Mouse (Mus musculus) ovary, postnatal 36 days (tissue): ENCODE results near the gene Hic2.
A peak's percentile ranks its signal among the peaks of the same experiment; 100 is the strongest.

Experiments
- DNase-seq: peaks from one replicate; pipeline ENCODE4 v3.0.0; 2022; ENCODE audit warnings: low spot score, mixed read lengths

Gene Hic2

GRCm38 (mm10) chr16:17276164-17277151 lies 43.1 kb downstream of the Hic2 start:
- DNase-seq = peak; percentile 93

DNA sequence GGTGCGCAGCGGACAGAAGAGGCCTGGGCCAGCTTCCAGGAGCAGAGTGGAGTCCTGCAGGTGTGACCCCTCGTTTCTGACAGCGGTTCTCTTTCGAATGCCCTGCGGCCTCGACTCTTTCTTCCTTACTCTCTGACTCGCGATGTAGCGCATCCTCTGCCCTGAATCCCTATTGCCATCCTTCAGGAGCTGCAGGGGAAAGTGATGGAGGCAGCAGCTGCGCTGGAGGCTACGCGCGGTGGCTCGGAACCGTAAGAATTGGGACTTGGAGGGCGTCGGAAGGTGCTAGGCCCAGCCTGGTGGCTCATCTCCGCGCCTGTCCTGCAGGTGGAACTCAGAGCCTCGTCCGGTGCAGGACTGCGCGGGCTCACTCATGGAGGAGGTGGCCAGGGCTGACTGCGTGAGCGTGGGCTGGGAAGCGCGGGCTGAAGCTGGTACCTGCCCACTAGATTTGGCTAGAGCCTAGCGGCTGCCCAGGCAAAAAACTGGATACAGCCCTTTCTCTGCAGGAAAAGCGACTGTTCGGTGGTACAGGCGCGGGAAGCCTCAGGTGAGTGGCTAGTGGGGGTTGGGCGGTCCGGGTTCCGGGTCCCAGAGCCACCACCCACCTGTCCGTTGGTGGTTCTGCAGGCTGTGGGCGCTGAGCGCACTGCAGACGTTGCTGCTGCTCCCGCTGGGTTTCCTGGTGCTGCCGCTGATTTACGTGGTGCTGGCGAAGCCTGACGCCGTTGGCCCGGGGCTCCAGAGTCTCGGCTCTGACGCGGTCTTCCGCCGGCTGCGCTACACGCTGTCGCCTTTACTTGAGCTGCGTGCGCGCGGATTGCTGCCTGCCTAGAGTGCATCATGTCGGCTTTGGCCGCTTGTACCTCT lies 44.2 kb downstream of the Hic2 start:
- DNase-seq = peak; percentile 31

DNA sequence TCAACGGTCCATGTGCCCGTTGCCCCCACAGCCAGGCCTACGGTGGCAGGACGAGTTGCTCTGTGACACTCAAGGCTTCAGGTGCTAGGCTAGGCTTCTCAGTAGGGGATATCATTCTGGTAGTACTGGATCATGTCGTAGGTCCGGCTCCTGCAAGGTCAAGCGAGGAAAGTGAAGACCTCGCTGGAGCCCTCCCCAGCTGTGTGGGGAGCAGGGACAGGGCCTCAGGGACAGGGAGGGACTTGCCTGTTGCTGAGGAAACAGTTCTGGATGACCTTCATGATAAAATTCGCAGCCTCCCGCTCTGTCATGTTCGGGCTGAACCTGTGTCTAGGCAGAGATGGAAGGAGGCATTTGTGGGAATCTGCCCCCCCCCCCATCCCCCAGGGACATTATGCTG lies 47.1 kb downstream of the Hic2 start:
- DNase-seq = peak; percentile 38

GRCm38 (mm10) chr16:17283151-17283550 lies 49.8 kb downstream of the Hic2 start:
- DNase-seq = no peak

DNA sequence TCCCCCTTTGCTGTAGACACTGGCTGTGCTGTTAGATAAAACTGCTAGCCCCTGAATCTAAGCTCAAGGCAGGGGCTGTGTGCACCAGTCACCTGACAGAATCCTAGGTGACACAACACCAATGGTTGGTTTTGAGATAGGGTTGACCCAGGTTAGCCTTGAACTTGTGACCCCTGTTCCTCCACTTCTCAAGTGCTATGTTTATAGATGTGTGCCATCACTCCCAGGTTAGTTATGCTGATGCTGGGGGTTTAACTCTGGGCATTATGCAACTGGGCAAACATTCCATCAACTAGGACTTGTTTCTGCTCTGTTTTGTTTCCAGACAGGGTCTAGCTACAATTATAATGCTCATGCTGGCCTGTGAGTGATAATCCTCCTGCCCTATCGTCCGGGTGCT lies 53.7 kb downstream of the Hic2 start:
- DNase-seq = no peak

DNA sequence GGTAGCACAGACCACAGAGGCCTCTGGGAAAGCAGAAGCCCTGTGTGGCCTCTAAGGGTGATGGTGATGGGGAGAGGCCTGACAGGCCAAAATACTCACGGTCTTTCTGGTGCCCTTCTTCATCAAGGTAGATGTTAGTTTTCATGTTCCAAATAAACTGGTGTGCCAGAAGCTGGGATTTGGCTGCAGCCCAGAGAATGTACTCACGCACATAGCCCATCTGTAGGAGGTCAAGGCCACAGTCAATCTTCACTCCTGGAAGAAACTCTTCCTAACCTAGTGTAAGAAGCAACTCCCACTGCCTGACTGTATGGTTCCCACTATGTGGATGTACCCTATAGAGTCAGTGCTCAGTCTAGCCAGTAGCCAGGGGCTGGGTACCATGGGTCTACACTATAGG lies 57.6 kb downstream of the Hic2 start:
- no peak for DNase-seq

GRCm38 (mm10) chr16:17292751-17293150 lies 59.4 kb downstream of the Hic2 start:
- DNase-seq = peak; percentile 61

DNA sequence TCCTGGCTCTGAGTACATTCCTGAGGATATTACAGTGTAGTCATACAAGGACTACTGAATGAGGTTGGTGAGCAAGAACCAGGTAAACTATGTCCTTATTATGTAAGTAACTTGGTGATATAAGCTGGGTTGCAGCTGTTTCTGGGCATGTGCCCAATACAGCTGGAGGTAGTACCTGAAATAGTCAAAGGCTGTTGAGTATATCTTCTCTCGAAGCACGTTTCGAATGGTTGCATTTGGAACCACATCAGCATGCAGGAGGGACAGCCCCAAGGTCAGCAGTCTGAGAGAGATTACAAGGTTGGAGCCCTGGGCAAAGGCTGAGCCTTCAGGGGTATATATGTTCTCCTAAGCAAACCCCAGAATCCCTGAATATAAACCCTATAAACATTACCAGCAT lies 67.4 kb downstream of the Hic2 start:
- DNase-seq = no peak

GRCm38 (mm10) chr16:17303521-17304245 lies 70.3 kb downstream of the Hic2 start:
- DNase-seq = no peak

DNA sequence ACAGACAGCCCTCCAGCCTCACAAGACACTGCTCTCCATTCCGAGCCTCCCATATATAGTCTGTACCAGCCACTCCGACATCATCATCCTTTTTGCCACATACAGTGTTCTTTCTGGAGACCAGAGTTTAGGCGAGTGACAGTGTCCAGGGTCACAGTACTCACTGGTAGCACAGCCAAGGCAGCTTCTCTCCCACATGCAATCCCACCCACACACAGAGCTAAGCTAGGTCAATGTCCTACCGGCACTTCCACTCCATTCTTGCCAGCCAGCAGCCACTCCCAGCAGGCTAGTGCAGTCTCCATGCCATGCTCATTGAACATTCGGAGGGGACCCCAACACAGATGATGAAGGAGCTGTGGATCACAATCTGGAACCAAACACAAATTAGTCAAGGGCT lies 74.1 kb downstream of the Hic2 start:
- no peak for DNase-seq

DNA sequence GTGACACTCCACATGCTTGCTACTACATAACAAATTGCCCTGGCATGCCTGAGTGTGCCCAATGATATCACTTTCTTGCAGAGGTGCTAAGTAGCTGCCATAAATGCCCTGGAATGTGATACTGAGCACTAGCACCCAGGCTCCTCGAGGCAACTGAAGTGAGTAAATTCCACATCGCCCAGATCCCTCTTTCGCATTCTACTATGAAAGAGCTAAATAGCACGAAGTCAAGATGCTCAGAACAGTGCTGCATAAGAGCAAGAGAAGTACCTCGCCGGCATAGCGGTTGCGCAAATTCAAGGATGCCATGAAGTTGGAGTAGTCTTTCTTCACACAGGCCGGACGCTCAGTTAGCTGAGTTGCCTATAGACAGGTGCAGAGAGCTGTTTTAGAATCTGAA lies 75.7 kb downstream of the Hic2 start:
- no peak for DNase-seq

DNA sequence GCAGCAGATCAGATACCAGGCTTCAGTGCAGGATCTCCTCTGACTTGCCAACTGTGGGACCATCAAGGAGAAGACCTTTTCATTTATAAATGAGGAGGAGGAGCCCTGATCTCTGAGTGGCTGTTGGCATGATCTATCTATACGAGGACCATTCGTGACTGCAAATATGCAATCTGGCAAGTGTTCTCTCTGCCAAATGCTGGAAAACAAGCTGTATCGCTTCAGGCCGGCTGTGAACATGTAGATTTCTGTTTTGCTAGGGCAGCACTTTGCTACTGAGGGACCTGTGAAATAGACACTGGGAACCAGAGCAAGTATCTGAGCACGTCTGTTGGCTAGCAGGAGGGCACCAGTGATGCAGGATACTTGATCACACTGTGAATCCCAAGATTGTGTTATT lies 79.2 kb downstream of the Hic2 start:
- no peak for DNase-seq
